Mouse (Mus musculus) B cell, adult 2 months (primary cell): Measurements from ENCODE around the gene Hcar2.

Source experiments
- DNase-seq, 2 experiments: peaks; one replicate each; pipeline ENCODE4 v3.0.0; 2022

Hcar2 gene

GRCm38 (mm10) chr5:123858798-123859197, 6.5 kb downstream of the Hcar2 start:
- DNase-seq = no peak

- DNase-seq = no peak
These were observed 10.8 kb downstream of the Hcar2 start for GRCm38 (mm10) chr5:123854511-123854910.

- DNase-seq = no peak
These were observed 11.3 kb downstream of the Hcar2 start for GRCm38 (mm10) chr5:123853877-123854504.

- DNase-seq = peak; percentile 23 to 24
These were observed 13.9 kb downstream of the Hcar2 start for GRCm38 (mm10) chr5:123851398-123851797.

GRCm38 (mm10) chr5:123844316-123844715, 21.0 kb downstream of the Hcar2 start:
- DNase-seq = no peak

- DNase-seq = no peak
These were observed 21.5 kb downstream of the Hcar2 start for GRCm38 (mm10) chr5:123843816-123844215.

GRCm38 (mm10) chr5:123842935-123843282, 22.4 kb downstream of the Hcar2 start:
- DNase-seq = no peak

- no peak for DNase-seq
These were observed 22.9 kb downstream of the Hcar2 start for GRCm38 (mm10) chr5:123842221-123842934.

- DNase-seq = no peak
These were observed 27.9 kb downstream of the Hcar2 start for GRCm38 (mm10) chr5:123837371-123837770.

GRCm38 (mm10) chr5:123834836-123835235, 30.5 kb downstream of the Hcar2 start:
- no peak for DNase-seq

GRCm38 (mm10) chr5:123832309-123832708, 33.0 kb downstream of the Hcar2 start:
- no peak for DNase-seq

- DNase-seq = no peak
These were observed 37.6 kb downstream of the Hcar2 start for GRCm38 (mm10) chr5:123827659-123828091.

- no peak for DNase-seq
These were observed 42.6 kb downstream of the Hcar2 start for GRCm38 (mm10) chr5:123822706-123823105.

GRCm38 (mm10) chr5:123821264-123821571, 44.1 kb downstream of the Hcar2 start:
- DNase-seq = no peak

- peak; percentile 23 to 26 for DNase-seq
These were observed 44.6 kb downstream of the Hcar2 start for GRCm38 (mm10) chr5:123820501-123821263.

- no peak for DNase-seq
These were observed 46.2 kb downstream of the Hcar2 start for GRCm38 (mm10) chr5:123818941-123819577.

GRCm38 (mm10) chr5:123816891-123817290, 48.4 kb downstream of the Hcar2 start:
- DNase-seq = no peak
